ENCODE assay signal across 3 mouse cellular contexts in the genomic region with DNA sequence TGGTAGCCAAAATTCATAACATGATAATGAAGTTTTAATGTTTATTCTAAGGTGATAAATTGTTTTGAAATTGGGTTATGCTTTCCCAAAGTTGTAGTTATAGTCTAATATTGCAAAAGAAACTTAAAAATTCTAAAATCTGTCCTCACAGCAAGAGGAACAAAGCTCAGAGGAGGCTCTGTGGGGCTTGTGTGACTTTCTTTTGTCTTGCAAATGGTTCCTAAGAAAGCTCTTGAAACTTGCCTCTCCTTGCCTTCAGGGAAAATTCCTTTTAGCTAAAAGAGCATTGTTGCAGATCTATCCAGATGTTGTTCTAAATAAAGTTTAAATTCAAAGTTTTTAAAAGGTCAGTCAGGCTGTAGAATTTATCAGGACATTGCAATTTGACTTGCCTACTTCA.
DNase-seq lines count a peak whose midpoint lies in the region.

No protein-coding gene starts in this region.

- DNase-seq in ES-CJ7 (ENCODE audit: low read depth, low spot score) (peak; percentile 52), R1 (ENCODE audit: low read depth, low spot score) (peak; percentile 84), ZHBTc4 (ENCODE audit: low read depth, low spot score) (peak; percentile 35)
